Mouse (Mus musculus) lung, adult 18-20 months (tissue): ENCODE results near the gene Znrf4.

Source experiments
- DNase-seq, 2 experiments: peaks; one replicate each; pipeline ENCODE4 v3.0.0; 2022; ENCODE audit warnings: mixed read lengths in 2 of 2

The Znrf4 gene

DNA sequence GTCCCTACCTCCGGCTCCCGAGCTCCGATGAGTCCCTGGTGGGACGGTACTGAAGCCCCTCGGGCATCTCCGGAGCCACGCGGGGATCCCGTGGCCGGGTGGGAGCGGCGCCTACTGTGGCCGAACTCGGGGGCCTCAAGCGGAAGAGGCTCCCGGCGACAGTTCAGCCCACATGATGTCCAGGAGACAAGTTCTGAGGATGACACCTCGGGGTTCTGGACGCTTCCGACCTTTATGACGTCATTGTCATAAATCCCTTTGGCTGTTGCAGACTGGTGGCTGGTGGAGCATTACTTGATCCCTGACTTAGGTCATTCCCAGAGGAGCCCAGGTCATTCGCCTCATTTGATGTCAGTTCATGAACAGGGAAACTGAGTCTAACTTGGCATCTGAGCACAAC is at the start of gene Znrf4:
Gene Znrf4, minus strand, starts transcription at position 122 of the 400 bp plus-strand sequence.
- DNase-seq, result no peak

DNA sequence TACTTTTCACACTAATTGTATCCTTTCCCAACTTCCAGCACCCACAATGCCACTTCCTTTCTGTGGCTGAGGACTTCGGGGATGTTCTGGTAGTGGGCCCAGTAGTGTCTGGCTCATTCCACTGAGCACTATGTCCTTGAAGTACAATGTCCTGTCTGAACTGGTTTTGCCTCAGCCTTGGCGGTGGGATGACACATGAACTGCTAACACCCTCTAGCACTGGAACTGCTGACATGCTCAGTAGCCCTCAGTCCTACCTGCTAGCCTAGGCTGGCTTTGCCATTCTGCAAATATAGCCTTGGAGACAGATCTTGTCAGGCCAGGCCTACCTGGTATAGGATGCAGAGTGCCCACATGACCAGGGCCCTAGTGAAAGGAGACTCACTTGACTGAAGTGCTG is 49.6 kb upstream of the Znrf4 start:
- DNase-seq, result no peak

DNA sequence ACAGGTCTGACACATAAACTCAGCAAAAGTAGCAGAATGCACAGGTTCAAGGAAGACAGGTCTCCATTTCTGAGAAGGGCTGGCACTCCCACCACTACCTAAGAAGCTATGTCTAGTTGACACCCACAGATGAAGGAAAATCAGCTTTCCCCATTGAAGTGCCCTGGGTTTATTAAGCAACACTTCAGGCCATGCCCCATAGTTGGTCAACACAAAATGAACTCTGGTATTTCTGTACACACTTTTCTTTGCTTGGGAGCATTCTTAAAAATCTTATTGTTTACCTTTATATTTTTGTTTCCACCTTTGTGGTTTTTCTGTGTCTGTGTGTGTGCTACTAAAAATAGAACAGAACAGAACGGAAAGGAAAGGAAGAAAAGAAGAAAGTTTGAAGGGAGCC is 47.9 kb upstream of the Znrf4 start:
- DNase-seq, result peak in 1 of 2 experiments; percentile 45

DNA sequence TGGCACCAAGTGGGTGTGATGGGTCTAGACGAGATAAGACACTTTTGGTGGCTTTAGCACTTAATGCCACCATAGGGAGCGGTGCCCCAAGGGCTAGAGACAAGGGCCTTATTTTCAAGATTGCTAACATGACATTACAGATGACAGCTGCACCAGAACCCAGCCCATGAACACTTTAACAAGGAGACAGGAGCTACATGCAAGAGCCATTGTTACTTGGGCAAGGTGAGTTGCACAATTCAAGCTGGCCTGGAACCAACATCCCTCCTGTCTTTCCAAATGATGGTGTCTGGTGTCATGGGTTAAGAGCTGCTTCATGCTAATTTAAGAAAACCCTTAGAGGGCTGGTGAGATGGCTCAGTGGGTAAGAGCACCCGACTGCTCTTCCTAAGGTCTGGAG is 47.2 kb upstream of the Znrf4 start:
- peak; percentile 50 to 53 for DNase-seq

DNA sequence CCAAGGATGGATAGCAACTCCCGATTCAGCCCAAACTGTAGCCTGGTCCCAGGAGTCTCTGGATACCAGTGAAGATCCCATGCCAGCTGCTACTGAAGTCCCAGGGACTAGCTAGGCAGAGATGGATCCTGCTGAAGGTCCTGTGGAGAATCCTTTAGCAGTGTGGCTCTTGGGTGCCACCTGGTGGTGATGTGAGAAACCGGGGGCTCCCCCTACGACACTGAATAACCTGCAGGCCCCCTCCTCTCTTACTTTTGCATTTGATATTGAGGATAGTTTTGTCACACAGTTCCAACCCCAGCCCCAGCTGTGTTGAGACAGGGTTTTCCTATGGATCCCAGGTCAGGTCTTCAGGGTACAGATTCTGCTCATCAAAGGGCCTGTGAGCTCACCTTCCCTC is 46.2 kb upstream of the Znrf4 start:
- peak; percentile 30 to 48 for DNase-seq

DNA sequence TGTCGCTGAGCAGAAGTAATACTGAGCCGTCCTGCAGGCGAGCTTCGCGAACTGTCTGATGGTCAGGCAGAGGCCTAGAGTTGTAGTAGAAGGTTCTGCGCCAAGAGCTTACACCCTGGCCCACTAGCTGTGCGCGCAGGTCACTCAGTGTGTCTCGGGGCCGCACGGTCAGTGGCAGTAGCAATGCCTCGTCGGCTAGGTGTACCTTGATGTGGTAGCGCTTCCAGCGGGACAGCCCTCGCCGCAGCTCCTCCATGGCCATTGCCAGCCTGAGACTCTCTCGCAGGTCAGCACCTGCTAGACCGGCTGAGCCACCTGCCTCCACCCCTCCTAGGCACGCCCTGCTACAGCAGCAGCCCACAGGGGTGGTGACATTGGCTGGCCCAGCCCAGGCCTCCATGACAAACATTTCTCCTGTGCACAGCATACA is 41.9 kb upstream of the Znrf4 start, which contains the start of gene Gm20219:
Gene Gm20219, minus strand, starts transcription at position 266 of the 430 bp plus-strand sequence.
- peak; percentile 81 to 88 for DNase-seq

DNA sequence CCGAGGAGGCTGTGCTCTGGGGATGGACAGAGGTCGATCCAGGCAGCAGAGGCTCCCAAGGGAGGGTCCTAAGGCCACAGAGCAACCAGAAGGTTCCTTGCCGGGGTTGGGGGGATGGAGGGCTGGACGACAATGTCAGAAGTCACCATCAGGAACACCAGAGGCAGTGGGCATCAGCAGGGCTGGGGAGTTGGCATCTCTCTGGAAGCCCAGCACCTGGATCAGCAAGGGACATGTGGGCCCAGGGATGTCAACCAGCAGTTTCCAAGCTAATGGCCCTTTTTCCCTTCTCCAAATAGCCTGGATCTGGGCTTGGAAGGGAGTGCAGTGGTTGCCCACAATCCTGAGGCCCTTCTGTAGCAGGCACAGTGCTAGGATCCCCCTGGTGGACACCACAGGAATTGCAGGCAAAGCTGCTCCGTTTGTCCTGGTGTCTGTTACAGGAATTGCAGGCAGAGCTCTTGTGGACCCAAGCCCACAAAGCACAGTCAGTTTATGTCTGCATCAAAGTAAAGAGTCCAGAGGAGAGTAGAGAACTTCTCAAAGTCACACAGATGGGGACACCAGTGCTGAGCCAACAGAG is 40.6 kb upstream of the Znrf4 start:
- DNase-seq, result peak; percentile 67 to 73

DNA sequence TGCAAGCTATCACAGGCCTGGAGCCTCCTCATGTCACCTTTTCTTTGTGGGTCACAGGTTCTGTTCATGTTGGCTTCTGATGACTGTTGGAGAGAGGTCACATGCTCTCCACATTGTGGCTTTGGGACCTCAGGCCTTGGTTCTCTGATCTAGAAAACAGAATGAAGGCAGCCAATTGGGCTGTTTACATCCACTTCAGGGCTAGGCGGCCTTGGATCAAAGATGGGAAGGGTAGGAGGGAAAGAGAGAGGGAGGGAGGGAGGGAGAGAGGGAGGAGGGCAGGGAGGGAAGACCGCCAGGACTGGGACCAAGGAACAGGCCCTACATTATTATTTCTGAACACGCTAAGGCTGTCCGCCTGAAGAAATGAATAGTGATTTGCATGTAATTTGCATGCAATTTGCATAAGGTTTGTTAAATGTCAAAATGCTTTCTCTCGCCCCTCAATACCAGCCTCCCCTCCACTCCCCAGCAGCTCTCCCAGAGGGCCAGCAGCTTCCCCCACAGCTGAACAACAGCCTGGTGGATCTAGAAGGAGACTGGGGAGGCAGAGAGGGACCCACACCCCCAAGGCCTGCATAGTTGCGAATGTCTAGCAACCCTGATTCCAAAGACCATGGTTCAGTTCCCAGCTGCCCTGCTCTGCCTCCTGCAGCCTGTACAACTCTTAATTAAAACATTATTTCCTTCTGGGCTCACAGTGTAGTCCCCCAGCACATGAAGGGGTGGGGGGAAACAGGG is 39.8 kb upstream of the Znrf4 start:
- no peak for DNase-seq

DNA sequence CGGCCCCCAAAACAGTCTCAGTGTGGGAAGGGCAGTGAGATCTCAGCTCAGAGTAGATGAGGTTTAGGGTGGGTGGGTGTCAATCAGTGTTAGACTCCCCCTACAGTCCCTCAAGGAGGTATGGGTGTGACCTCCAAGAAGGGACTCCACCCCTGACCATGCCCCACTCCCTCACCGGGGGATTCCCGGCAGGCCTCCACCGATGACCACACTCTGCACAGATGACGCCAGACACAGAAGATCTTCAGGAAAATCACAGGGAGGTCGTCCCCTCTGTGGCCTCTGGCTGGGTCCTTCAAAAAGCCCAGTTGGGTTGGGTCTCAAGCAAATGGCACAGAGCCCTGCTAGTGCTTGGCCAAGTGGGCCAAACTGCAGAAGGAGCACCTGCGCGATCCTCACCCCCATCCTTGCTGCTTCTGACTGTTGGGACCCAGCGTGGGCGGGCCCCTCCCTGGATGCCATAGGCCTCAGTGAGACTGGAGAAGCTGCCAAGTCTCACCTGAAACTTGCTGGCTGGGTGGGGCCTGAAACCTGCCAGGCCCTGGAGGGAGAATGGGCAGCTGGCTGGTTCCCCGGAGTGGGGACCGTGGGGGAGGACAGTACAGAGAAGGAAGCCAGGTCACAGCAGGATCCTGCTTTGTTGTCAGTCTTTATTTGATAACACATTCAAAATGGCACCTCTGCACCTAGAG is 38.7 kb upstream of the Znrf4 start:
- DNase-seq, result peak; percentile 43 to 58

DNA sequence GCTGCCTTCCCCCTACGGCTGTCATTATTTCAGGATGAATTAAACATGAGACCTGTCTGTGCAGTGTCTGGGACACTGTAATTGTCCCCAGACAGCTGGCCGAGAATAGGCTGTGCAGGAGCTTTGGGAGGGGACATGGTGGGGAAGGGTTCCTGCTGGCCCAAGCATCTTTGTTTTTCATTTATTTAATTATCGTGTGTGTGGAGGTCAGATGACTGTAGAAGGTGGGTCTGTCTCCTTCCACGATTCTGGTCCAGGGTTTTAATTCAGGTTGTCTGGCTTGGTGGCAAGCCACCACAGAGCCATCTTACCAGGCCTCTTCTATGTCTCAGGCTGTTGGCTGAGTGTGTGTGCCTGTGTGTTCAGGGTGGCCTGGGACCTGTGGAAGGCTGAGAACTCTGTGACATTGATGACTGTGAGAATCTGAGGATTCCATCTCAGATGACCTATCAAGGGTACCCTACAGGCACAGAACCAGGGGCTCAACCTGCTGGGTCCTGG is 36.4 kb upstream of the Znrf4 start:
- no peak for DNase-seq

DNA sequence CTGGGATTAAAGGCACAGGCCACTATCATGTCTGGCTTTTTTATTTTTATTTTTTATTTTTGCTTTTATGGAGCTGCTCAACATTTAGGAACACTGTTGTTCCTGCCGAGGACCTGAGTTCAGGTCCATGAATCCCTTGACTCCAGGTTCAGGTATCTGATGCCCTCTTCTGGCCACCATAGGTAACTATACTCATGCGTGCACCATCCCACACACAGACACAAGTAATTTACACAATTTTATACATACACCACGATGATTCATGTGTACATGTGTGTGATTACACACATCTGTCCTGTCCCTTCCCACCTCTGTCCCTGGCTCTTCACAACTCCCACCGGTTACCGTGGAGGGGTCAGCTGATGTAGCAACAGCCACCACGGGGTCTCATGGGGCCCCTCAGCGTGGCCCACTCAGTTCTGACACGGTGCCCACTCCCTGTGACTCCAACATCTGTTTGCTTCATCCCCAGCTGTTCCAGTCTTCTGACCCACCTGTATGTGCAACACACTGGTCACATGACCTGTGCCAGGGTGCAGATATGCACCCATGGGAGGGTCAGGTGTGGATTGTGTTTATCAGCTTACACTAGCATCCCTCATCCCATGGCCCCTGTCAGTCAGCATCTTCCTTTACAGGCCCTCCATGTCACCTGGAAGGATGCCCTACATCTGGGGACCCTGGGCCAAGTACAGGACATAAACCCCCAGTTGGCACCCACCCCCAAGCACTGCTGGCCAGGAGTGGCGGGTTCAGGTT is 35.8 kb upstream of the Znrf4 start:
- DNase-seq, result no peak

DNA sequence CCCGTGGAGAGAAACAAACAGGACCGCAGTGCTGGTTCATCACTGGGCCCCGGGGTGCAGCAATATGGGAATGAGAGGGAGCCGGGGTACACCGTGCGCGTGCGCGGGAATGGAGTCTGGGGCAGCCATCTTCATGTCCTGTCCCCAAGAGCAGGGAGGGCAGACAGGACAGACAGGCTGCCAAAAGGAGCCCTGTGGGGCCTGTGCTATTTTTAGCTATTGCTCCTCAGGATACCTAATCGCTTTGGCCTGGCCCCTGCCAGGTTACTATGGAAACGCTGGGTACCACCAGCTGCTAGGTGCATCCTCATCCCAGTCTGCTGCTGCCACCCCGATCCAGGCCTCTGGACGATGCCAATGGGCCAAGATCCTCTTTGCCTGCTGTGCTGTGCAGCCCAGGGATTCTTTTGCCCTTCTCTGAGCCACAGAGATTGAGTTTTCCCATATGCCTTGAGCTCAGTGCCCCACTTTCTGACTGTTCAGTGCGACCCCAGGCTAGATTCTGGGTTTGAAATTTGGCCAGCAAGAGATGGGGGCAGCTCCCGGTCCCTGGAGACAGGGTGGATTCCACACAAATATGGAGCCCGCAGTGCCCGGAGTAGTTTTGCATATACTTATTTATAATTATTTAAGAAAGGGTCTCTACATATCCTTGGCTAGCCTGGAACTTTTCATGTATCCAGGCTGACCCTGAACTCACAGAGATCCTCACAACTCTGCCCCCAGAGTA is 35.0 kb upstream of the Znrf4 start:
- DNase-seq, result no peak

DNA sequence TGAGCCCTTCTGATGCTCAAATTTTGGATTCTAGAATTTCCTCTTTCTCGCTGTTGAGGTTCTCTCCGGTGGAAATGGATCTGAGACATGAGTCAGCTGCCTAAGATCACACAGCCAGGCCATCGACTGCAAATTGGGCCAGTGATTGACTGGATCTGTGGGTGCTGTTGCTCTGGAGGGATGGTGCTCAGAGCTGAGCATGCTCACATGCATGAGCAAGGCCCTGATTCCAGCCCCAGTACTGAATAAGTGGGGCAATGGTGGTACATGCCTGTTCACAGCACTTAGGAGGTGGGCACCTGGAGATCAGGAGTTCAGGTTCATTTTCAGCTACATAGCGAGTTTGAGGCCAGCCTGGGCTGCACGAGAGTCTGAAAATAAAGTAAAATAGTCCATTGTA is 34.3 kb upstream of the Znrf4 start:
- no peak for DNase-seq

DNA sequence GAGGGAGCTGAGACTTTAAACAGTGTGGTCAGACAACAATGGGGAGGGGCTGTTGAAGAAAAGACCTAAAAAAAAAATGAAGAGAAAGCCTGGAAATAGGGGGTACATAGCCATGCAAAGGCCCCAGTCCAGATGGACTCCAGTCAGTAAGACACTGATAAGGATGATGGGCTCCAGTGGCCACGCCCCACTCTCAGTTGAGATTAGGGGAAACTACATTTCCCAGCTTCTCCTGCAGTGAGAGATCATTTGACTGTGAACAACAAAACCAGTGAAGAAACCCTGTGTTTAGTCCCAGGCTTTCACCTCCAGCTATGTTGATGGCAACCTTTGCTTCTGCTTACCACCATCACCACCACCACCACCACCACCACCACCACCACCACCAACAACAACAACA is 33.7 kb upstream of the Znrf4 start:
- DNase-seq, result no peak

DNA sequence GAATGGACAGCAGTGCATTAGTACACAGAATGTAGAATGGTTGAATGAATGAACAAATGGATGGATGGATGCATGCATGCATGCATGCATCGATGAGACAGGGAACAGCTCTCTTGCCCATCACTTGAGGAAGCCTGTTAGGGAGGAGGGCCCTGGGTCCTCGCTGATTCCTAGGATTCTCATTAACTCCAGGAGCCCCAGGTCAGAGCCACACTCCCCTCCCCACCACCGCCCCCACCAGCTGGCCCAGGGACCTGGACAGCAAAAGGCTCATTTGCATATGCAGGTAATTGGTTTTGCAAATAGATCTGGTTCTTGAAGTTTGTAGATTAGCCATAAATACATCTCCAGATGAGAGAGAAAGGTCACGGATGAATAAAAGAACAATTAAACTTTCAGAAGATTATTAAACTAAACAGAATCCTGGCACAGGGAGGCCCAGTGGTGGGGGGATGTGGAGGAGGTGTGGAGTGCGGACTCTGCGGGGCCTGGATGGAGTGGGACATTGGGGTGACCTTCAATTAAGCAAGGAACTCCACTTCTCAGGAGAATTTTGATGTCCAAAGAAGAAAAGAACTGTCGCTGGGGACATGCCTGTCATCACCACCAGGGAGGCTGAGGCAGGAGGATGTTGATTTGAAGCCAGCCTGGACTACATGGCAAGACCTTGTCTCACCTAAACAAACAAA is 32.6 kb upstream of the Znrf4 start:
- DNase-seq, result no peak

DNA sequence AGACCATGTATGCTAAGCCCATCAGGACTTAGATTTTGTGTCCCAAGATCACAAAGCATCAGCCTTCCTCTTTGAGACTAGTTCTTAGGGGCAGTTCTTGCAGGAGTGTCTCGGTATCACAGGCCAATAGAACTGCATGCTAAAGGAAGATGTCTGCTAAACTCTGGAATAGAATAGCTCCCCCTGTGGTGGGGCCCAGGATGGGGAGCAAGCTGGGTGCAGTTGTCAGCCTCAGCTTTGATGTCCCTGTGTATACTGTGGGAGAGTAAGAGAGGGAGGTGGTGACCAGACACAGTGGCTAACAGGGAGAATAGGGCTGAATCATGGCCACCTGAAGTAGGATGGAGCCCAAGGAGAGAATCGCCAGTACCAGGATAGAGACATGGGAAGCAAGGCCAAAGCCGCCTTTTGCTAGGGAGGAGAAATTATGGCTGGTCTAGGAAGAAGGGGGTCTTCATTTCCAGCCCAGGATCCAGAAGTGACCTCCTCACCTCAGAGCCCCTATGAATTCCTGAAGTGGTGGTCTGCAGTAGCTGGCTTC is 31.5 kb upstream of the Znrf4 start:
- no peak for DNase-seq

DNA sequence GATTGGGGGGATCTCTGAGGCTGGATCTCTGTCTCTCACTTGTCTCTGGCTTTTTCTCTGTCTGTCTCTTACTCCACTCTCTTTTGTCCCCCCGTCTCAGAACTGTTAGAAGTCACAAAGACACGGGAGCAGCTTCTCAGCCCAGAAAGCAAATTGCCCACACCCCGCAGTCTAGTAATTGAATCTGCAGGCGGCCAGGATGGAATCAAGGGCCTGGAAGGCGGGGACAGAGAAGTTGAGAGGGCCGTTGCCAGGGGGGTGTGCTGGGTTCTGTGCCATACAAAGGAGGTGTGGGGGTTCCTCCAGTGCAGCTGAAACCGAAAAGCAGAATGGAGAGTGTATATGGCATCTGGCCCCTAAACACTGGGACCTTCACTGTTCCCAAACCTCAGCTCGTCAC is 30.5 kb upstream of the Znrf4 start:
- no peak for DNase-seq

DNA sequence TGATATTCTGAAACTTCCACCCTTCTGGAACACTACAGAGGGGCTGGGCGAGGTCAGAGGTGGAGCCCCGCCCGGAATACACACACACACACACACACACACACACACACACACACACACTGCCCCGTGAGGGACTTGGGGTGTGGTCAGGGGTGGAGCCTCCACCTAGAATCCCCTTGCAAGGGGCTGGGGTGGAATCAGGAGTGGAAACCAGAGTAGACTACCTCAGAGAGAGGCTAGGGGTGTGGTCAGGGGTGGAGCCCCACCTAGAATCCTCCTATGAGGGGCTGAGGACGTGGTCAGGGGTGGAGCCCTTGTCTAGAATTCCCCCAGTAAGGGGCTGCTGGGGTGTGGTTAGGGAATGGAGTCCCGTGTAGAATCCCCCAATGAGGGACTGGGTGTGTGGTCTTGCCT is 28.3 kb upstream of the Znrf4 start:
- DNase-seq, result no peak

DNA sequence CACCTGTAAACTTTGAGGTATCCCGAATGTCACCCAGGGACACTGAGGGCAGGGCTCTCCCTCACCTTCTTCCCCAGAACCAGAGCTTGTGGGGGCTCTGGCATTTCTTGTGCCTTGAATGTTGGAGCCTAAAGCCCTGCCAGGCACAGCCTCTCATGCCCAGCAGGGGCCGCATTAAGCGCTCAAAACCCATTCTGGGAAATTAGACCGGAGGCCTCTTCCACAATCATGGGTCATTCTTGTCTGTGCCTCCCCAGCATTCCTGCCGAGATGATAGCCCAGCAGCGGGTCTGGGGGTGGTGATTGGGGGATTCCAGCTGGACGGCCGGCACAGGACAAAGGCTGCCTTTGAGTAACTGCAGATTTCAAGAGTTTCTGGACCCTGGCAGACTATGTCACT is 25.7 kb upstream of the Znrf4 start:
- DNase-seq, result no peak

DNA sequence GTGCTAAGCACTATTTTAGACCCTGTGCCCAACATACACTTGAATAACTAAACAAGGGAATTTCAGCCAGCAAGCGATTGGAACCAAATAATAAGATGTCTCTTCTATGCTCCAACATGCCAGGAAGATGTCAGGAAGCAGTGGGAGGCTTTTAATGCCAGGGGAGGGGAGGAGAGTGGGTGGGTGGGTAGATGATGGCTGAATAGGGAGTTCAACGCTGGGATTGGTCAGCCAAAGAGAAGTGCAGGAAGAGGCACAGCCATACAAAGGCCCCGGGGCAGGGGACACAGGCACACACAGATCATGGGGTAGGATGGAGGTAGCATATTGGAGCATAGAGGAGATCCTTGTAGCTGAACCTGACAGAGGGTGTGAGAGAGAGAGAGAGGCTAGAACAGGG is 24.6 kb upstream of the Znrf4 start:
- no peak for DNase-seq

DNA sequence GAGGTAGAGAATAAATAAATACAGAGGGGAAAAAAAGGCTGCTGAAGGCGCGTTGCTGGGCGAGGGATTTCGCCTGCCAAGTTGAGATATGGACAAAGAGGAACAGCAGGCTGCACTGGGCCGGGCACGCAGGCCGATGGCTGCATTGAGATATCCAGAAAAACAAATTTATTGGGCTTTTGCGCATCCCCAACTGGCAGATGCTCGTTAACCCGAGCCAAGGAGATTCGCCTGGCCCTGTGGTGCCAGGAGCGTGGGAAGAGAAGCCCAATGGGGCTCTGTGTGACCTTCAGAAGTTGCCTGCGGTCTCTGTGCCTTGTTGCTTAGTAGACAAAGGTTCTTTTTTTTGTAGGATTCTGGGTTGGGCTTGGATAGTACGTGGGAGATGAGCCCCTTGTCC is 24.0 kb upstream of the Znrf4 start:
- no peak for DNase-seq
